Mouse (Mus musculus) MEL (cell line): ENCODE measurements around the gene Slc44a1. TPM values are rescaled to one million over a fixed set of nuclear protein-coding genes. Genes with fewer than 3 reads are reported as not detected.

Experiments
- DNase-seq: peaks from one replicate; pipeline ENCODE4 v3.0.0; 2011; ENCODE audit warnings: low read depth, low spot score
- H3K27ac ChIP-seq: 2 replicates; pipeline ENCODE4 v1.5.1; 2012; ENCODE audit warnings: low read depth, mild to moderate bottlenecking, control low read depth, low read length, moderate library complexity; ENCODE audit not compliant: control insufficient read depth
- H3K27me3 ChIP-seq, 2 experiments: fragments of 150-350 bp in 1 of 2; sonication (generic) in 1 of 2; 2 replicates each; pipeline ENCODE4 v1.6.1; 2012; ENCODE audit warnings: low read length in 2 of 2, mild to moderate bottlenecking in 2 of 2, improper control_type of control experiment in 1 of 2, moderate library complexity in 1 of 2; ENCODE audit not compliant: insufficient read depth in 2 of 2, control insufficient read depth in 1 of 2
- H3K36me3 ChIP-seq, 2 experiments: 2 replicates each; pipeline ENCODE4 v1.6.1; 2012 to 2014; ENCODE audit warnings: low read length in 2 of 2, improper control_type of control experiment in 1 of 2, inconsistent platforms in 1 of 2, mild to moderate bottlenecking in 1 of 2; ENCODE audit not compliant: insufficient read depth in 2 of 2, control insufficient read depth in 1 of 2
- H3K4me1 ChIP-seq, 2 experiments: fragments of 150-350 bp in 1 of 2; sonication (generic) in 1 of 2; 2 replicates each; pipeline ENCODE4 v1.6.1; 2012; ENCODE audit warnings: low read length in 2 of 2, improper control_type of control experiment in 1 of 2, mild to moderate bottlenecking in 1 of 2; ENCODE audit not compliant: insufficient read depth in 2 of 2, control insufficient read depth in 1 of 2
- H3K4me3 ChIP-seq, 2 experiments: fragments of 150-350 bp in 1 of 2; sonication (generic) in 1 of 2; 2 replicates each; pipeline ENCODE4 v1.5.1; 2012; ENCODE audit warnings: low read depth in 2 of 2, low read length in 2 of 2, mild to moderate bottlenecking in 2 of 2, moderate library complexity in 2 of 2, control low read depth in 1 of 2, improper control_type of control experiment in 1 of 2; ENCODE audit not compliant: control insufficient read depth in 1 of 2, insufficient read depth in 1 of 2
- H3K79me2 ChIP-seq: 2 replicates; pipeline ENCODE4 v1.6.1; 2012; ENCODE audit warnings: mild to moderate bottlenecking, low read length, moderate library complexity; ENCODE audit not compliant: control insufficient read depth, poor library complexity, insufficient read depth
- H3K9ac ChIP-seq: 2 replicates; pipeline ENCODE4 v1.6.1; 2012; ENCODE audit warnings: low read depth, mild to moderate bottlenecking, control low read depth, low read length, moderate library complexity; ENCODE audit not compliant: control insufficient read depth, poor library complexity, severe bottlenecking
- H3K9me3 ChIP-seq: fragments of 150-350 bp; sonication (generic); replicated peaks from 2 replicates; pipeline ENCODE4 v1.6.1; 2012; ENCODE audit warnings: mild to moderate bottlenecking, low read length, improper control_type of control experiment, moderate library complexity; ENCODE audit not compliant: insufficient read depth
- CHD2 ChIP-seq: IDR thresholded peaks from 2 replicates; pipeline ENCODE4 v1.6.1; 2011; ENCODE audit warnings: low read length, improper control_type of control experiment
- CTCF ChIP-seq, 3 experiments: IDR thresholded peaks in 2 of 3; conservative IDR thresholded peaks in 1 of 3; 2 replicates each; pipeline ENCODE4 v1.5.1; 2011 to 2012; ENCODE audit warnings: low read length in 3 of 3, low read depth in 2 of 3, mild to moderate bottlenecking in 2 of 3, improper control_type of control experiment in 1 of 3, inconsistent platforms in 1 of 3, mixed read lengths in 1 of 3, moderate library complexity in 1 of 3; ENCODE audit not compliant: control insufficient read depth in 1 of 3, insufficient read depth in 1 of 3, poor library complexity in 1 of 3, severe bottlenecking in 1 of 3
- E2F4 ChIP-seq: IDR thresholded peaks from 2 replicates; pipeline ENCODE4 v1.6.1; 2011; ENCODE audit warnings: low read depth, low read length, improper control_type of control experiment, borderline replicate concordance
- EP300 ChIP-seq, 2 experiments: IDR thresholded peaks; 2 replicates each; pipeline ENCODE4 v1.6.1; 2011; ENCODE audit warnings: improper control_type of control experiment in 2 of 2, low read length in 2 of 2, low read depth in 1 of 2, mild to moderate bottlenecking in 1 of 2
- ETS1 ChIP-seq: IDR thresholded peaks from 2 replicates; pipeline ENCODE4 v1.6.1; 2012; ENCODE audit warnings: low read depth, mild to moderate bottlenecking, inconsistent platforms, low read length, improper control_type of control experiment, moderate library complexity
- GATA1 ChIP-seq: IDR thresholded peaks from 2 replicates; pipeline ENCODE4 v1.6.1; 2011; ENCODE audit warnings: low read depth, low read length, improper control_type of control experiment
- HCFC1 ChIP-seq: IDR thresholded peaks from 2 replicates; pipeline ENCODE4 v1.6.1; 2012; ENCODE audit warnings: low read depth, mild to moderate bottlenecking, inconsistent platforms, low read length, improper control_type of control experiment, moderate library complexity
- JUND ChIP-seq: IDR thresholded peaks from 2 replicates; pipeline ENCODE4 v1.6.1; 2011; ENCODE audit warnings: low read depth, mild to moderate bottlenecking, improper control_type of control experiment, low read length
- KAT2A ChIP-seq: conservative IDR thresholded peaks from 2 replicates; pipeline ENCODE4 v1.6.1; 2012; ENCODE audit warnings: low read depth, low read length, improper control_type of control experiment, inconsistent platforms
- MAX ChIP-seq: IDR thresholded peaks from 2 replicates; pipeline ENCODE4 v1.6.1; 2011; ENCODE audit warnings: low read length, improper control_type of control experiment
- MEF2A ChIP-seq: IDR thresholded peaks from 2 replicates; pipeline ENCODE4 v1.6.1; 2014; ENCODE audit warnings: low read depth, mild to moderate bottlenecking, inconsistent platforms, low read length, improper control_type of control experiment; ENCODE audit not compliant: poor library complexity, insufficient replicate concordance, severe bottlenecking; ENCODE audit errors: extremely low read depth
- MXI1 ChIP-seq: IDR thresholded peaks from 2 replicates; pipeline ENCODE4 v1.6.1; 2011; ENCODE audit warnings: mild to moderate bottlenecking, low read depth, low read length, improper control_type of control experiment
- NRF1 ChIP-seq: IDR thresholded peaks from 2 replicates; pipeline ENCODE4 v1.6.1; 2014; ENCODE audit warnings: low read depth, mild to moderate bottlenecking, inconsistent platforms, low read length, improper control_type of control experiment, moderate library complexity; ENCODE audit not compliant: poor library complexity, insufficient read depth, severe bottlenecking
- RCOR1 ChIP-seq: IDR thresholded peaks from 2 replicates; pipeline ENCODE4 v1.6.1; 2012; ENCODE audit warnings: low read depth, mild to moderate bottlenecking, inconsistent platforms, low read length, improper control_type of control experiment
- SIN3A ChIP-seq: IDR thresholded peaks from 2 replicates; pipeline ENCODE4 v1.6.1; 2012; ENCODE audit warnings: low read length, improper control_type of control experiment, inconsistent platforms
- TAL1 ChIP-seq: IDR thresholded peaks from 2 replicates; pipeline ENCODE4 v1.6.1; 2012; ENCODE audit warnings: mild to moderate bottlenecking, inconsistent platforms, low read length, moderate library complexity, mixed read lengths
- ZC3H11A ChIP-seq: IDR thresholded peaks from 2 replicates; pipeline ENCODE4 v1.6.1; 2012; ENCODE audit warnings: low read depth, mild to moderate bottlenecking, inconsistent platforms, low read length, improper control_type of control experiment
- ZNF384 ChIP-seq: IDR thresholded peaks from 2 replicates; pipeline ENCODE4 v1.6.1; 2012; ENCODE audit warnings: low read depth, mild to moderate bottlenecking, inconsistent platforms, low read length, improper control_type of control experiment
- polyA plus RNA-seq, 2 experiments: library from polyadenylated mRNA; stranded (reverse) in 1 of 2; unstranded in 1 of 2; fragments of >175 nt in 1 of 2; fragments of >200 nt in 1 of 2; gene quantifications; 2 replicates each; pipeline versions ENCODE4 v1.2.1 to v1.2.4; 2012; ENCODE audit warnings: low replicate concordance in 2 of 2, low read depth in 1 of 2; ENCODE audit not compliant: insufficient read length in 2 of 2, insufficient read depth in 1 of 2, missing spikeins in 1 of 2
- total RNA-seq: library from RNA; depleted of rRNA; stranded (reverse); fragments of 300-350 nt; gene quantifications from 2 replicates; pipeline ENCODE4 v1.2.3, GENCODE M21; 2012

The Slc44a1 gene
- total and polyA plus RNA-seq, 3 experiments, result 9.6 to 10.6 TPM; not detected in 1

GRCm38 (mm10) chr4:53537539-53537938, 97.3 kb downstream of the Slc44a1 start:
- Histone ChIP-seq H3K27me3 (no peaks in the 10 kb centered on the region), H3K9me3 (no peaks in the 10 kb centered on the region), H3K79me2 (no peaks in the 10 kb centered on the region), H3K4me3 (no peak overlapping the region), H3K36me3 (peaks cover 0 to 5% of the 10 kb centered on the region in 2 experiments; a peak in 2 of 4 replicates), H3K4me1 (peaks cover 3 to 18% of the 10 kb centered on the region in 2 experiments), H3K9ac (no peak overlapping the region), H3K27ac (no peak overlapping the region)
- TF ChIP-seq EP300 (IDR thresholded peaks at IDR 0.05; ENCODE audit: low read depth in 1 of 2, low read length in 2 of 2), result peak; percentile 62 to 65
- peak; percentile 45; the same call in 1 of the 2 replicates for TF ChIP-seq RCOR1
- TF ChIP-seq GATA1, result peak; percentile 76
- no peak for TF ChIP-seq MEF2A
- 0 out of 2 replicates have a peak, but pooled peaks have one; percentile 32 for TF ChIP-seq ETS1
- TF ChIP-seq CHD2, result no peak
- TF ChIP-seq ZC3H11A, result no peak
- DNase-seq, result peak; percentile 53

- no peaks in the 10 kb centered on the region for H3K79me2 ChIP-seq
- H3K36me3 ChIP-seq, result peaks cover 0 to 5% of the 10 kb centered on the region in 2 experiments; a peak in 2 of 4 replicates
- TF ChIP-seq ZNF384 (no peak), KAT2A (no peak), MAX (no peak), E2F4 (no peak), MXI1 (no peak)
- no peak overlapping the region for H3K4me3 ChIP-seq
- no peaks in the 10 kb centered on the region for H3K9me3 ChIP-seq
- no peak for DNase-seq
- H3K9ac ChIP-seq, result no peak overlapping the region
- peaks cover 3 to 18% of the 10 kb centered on the region in 2 experiments for H3K4me1 ChIP-seq
- no peak overlapping the region for H3K27ac ChIP-seq
- H3K27me3 ChIP-seq, result no peaks in the 10 kb centered on the region
These were observed 98.4 kb downstream of the Slc44a1 start for GRCm38 (mm10) chr4:53538600-53538999.

- Histone ChIP-seq H3K4me3 (no peak overlapping the region), H3K9ac (no peak overlapping the region), H3K27ac (no peak overlapping the region), H3K27me3 (no peaks in the 10 kb centered on the region), H3K36me3 (peaks cover 0 to 5% of the 10 kb centered on the region in 2 experiments; a peak in 2 of 4 replicates), H3K4me1 (peaks cover 3 to 12% of the 10 kb centered on the region in 2 experiments), H3K9me3 (no peaks in the 10 kb centered on the region), H3K79me2 (no peaks in the 10 kb centered on the region)
- no peak for DNase-seq
- TF ChIP-seq GATA1, result no peak
- TF ChIP-seq NRF1, result no peak
- no peak for TF ChIP-seq SIN3A
- no peak for TF ChIP-seq HCFC1
- TF ChIP-seq TAL1, result no peak
- no peak for TF ChIP-seq JUND
- no peak for TF ChIP-seq CTCF (IDR thresholded peaks at IDR 0.05 in 2 of 3, conservative IDR thresholded peaks at IDR 0.05 in 1 of 3; ENCODE audit: control insufficient read depth in 1 of 3, insufficient read depth in 1 of 3, low read depth in 2 of 3, low read length in 3 of 3, poor library complexity in 1 of 3, severe bottlenecking in 1 of 3)
These were observed 99.7 kb downstream of the Slc44a1 start for GRCm38 (mm10) chr4:53539929-53540328.
